Mouse (Mus musculus): ENCODE data around the gene Gpr146. TPM values are rescaled to one million over a fixed set of nuclear protein-coding genes. Genes with fewer than 3 reads are reported as not detected.

Gpr146 gene
- polyA plus RNA-seq, 2 experiments = 1.9 to 2.3 TPM

GRCm38 (mm10) chr5:139437769-139438168 lies 60.3 kb downstream of the Gpr146 start:
- 98% methylated on average over 4 of the region's 4 CpGs for WGBS
- H3K27ac ChIP-seq (replicated peaks; ENCODE audit: low read depth, low read length) = no peak overlapping the region
- no peaks in the 10 kb centered on the region for H3K36me3 ChIP-seq (ENCODE audit: control insufficient read depth, insufficient read depth, low read length)
- peaks cover 10% of the 10 kb centered on the region for H3K4me1 ChIP-seq (ENCODE audit: control insufficient read depth, insufficient read depth, low read length)
- DNase-seq (ENCODE audit: low spot score) = no peak
- no peak overlapping the region for H3K4me3 ChIP-seq (replicated peaks; ENCODE audit: low read length)
- TF ChIP-seq POLR2A (IDR thresholded peaks at IDR 0.05; ENCODE audit: borderline replicate concordance, extremely low read depth, insufficient read depth, insufficient read length) = no peak
- no peaks in the 10 kb centered on the region for H3K9me3 ChIP-seq (ENCODE audit: control insufficient read depth, low read length)
- ATAC-seq (ENCODE audit: low FRiP score, low read depth) = no peak
- H3K27me3 ChIP-seq (ENCODE audit: control insufficient read depth, insufficient read depth, low read length) = no peaks in the 10 kb centered on the region
- H3K9ac ChIP-seq (ENCODE audit: low read depth, low read length, severe bottlenecking) = no peak overlapping the region
- no peak overlapping the region for H3K4me2 ChIP-seq (replicated peaks; ENCODE audit: low read depth, low read length, severe bottlenecking)

GRCm38 (mm10) chr5:139438440-139438839 lies 60.9 kb downstream of the Gpr146 start:
- TF ChIP-seq POLR2A (IDR thresholded peaks at IDR 0.05; ENCODE audit: borderline replicate concordance, extremely low read depth, insufficient read depth, insufficient read length) = no peak
- Histone ChIP-seq H3K9ac (ENCODE audit: low read depth, low read length, severe bottlenecking) (no peak overlapping the region), H3K27ac (replicated peaks; ENCODE audit: low read depth, low read length) (no peak overlapping the region), H3K36me3 (ENCODE audit: control insufficient read depth, insufficient read depth, low read length) (no peaks in the 10 kb centered on the region), H3K9me3 (ENCODE audit: control insufficient read depth, low read length) (no peaks in the 10 kb centered on the region), H3K4me3 (replicated peaks; ENCODE audit: low read length) (no peak overlapping the region), H3K27me3 (ENCODE audit: control insufficient read depth, insufficient read depth, low read length) (no peaks in the 10 kb centered on the region), H3K4me1 (ENCODE audit: control insufficient read depth, insufficient read depth, low read length) (peaks cover 10% of the 10 kb centered on the region), H3K4me2 (replicated peaks; ENCODE audit: low read depth, low read length, severe bottlenecking) (no peak overlapping the region)
- WGBS = 85% methylated on average over 12 of the region's 12 CpGs
- DNase-seq (ENCODE audit: low spot score) = no peak
- no peak for ATAC-seq (ENCODE audit: low FRiP score, low read depth)

GRCm38 (mm10) chr5:139440451-139440850 lies 63.0 kb downstream of the Gpr146 start:
- no peak overlapping the region for H3K27ac ChIP-seq (replicated peaks; ENCODE audit: low read depth, low read length)
- no peaks in the 10 kb centered on the region for H3K9me3 ChIP-seq (ENCODE audit: control insufficient read depth, low read length)
- DNase-seq (ENCODE audit: low spot score) (no peak), ATAC-seq (ENCODE audit: low FRiP score, low read depth) (no peak)
- no peaks in the 10 kb centered on the region for H3K36me3 ChIP-seq (ENCODE audit: control insufficient read depth, insufficient read depth, low read length)
- WGBS = 87% methylated on average over 5 of the region's 5 CpGs
- H3K4me1 ChIP-seq (ENCODE audit: control insufficient read depth, insufficient read depth, low read length) = peaks cover 1% of the 10 kb centered on the region
- no peak overlapping the region for H3K4me2 ChIP-seq (replicated peaks; ENCODE audit: low read depth, low read length, severe bottlenecking)
- no peak for TF ChIP-seq POLR2A (IDR thresholded peaks at IDR 0.05; ENCODE audit: borderline replicate concordance, extremely low read depth, insufficient read depth, insufficient read length)
- no peaks in the 10 kb centered on the region for H3K27me3 ChIP-seq (ENCODE audit: control insufficient read depth, insufficient read depth, low read length)
- H3K4me3 ChIP-seq (replicated peaks; ENCODE audit: low read length) = no peak overlapping the region
- no peak overlapping the region for H3K9ac ChIP-seq (ENCODE audit: low read depth, low read length, severe bottlenecking)

- no peak overlapping the region for H3K27ac ChIP-seq (replicated peaks; ENCODE audit: low read depth, low read length)
- TF ChIP-seq POLR2A (IDR thresholded peaks at IDR 0.05; ENCODE audit: borderline replicate concordance, extremely low read depth, insufficient read depth, insufficient read length) = no peak
- no peak overlapping the region for H3K4me2 ChIP-seq (replicated peaks; ENCODE audit: low read depth, low read length, severe bottlenecking)
- H3K4me3 ChIP-seq (replicated peaks; ENCODE audit: low read length) = no peak overlapping the region
- no peaks in the 10 kb centered on the region for H3K36me3 ChIP-seq (ENCODE audit: control insufficient read depth, insufficient read depth, low read length)
- 91% methylated on average over 11 of the region's 11 CpGs for WGBS
- H3K9me3 ChIP-seq (ENCODE audit: control insufficient read depth, low read length) = no peaks in the 10 kb centered on the region
- no peak for DNase-seq (ENCODE audit: low spot score)
- no peaks in the 10 kb centered on the region for H3K27me3 ChIP-seq (ENCODE audit: control insufficient read depth, insufficient read depth, low read length)
- ATAC-seq (ENCODE audit: low FRiP score, low read depth) = no peak
- no peak overlapping the region for H3K9ac ChIP-seq (ENCODE audit: low read depth, low read length, severe bottlenecking)
- no peaks in the 10 kb centered on the region; the same call in 1 of the 2 replicates for H3K4me1 ChIP-seq (ENCODE audit: control insufficient read depth, insufficient read depth, low read length)
Measured at GRCm38 (mm10) chr5:139440926-139441725, 63.6 kb downstream of the Gpr146 start.

- no peak overlapping the region for H3K4me2 ChIP-seq (replicated peaks; ENCODE audit: low read depth, low read length, severe bottlenecking)
- no peak for TF ChIP-seq POLR2A (IDR thresholded peaks at IDR 0.05; ENCODE audit: borderline replicate concordance, extremely low read depth, insufficient read depth, insufficient read length)
- H3K4me3 ChIP-seq (replicated peaks; ENCODE audit: low read length) = no peak overlapping the region
- no peaks in the 10 kb centered on the region; the same call in 1 of the 2 replicates for H3K4me1 ChIP-seq (ENCODE audit: control insufficient read depth, insufficient read depth, low read length)
- H3K36me3 ChIP-seq (ENCODE audit: control insufficient read depth, insufficient read depth, low read length) = no peaks in the 10 kb centered on the region
- ATAC-seq (ENCODE audit: low FRiP score, low read depth) (no peak), DNase-seq (ENCODE audit: low spot score) (no peak)
- H3K9me3 ChIP-seq (ENCODE audit: control insufficient read depth, low read length) = no peaks in the 10 kb centered on the region
- no peaks in the 10 kb centered on the region for H3K27me3 ChIP-seq (ENCODE audit: control insufficient read depth, insufficient read depth, low read length)
- no peak overlapping the region for H3K27ac ChIP-seq (replicated peaks; ENCODE audit: low read depth, low read length)
- 90% methylated on average over 2 of the region's 2 CpGs for WGBS
- no peak overlapping the region for H3K9ac ChIP-seq (ENCODE audit: low read depth, low read length, severe bottlenecking)
Measured at GRCm38 (mm10) chr5:139441726-139442018, 64.2 kb downstream of the Gpr146 start.

All from limb, embryonic 14.5 days (tissue).